Mouse (Mus musculus) heart, adult 2 months (tissue): ENCODE results near the gene Iscu. TPM values are rescaled to one million over a fixed set of nuclear protein-coding genes. Genes with fewer than 3 reads are reported as not detected.
A peak's percentile ranks its signal among the peaks of the same experiment; 100 is the strongest.

Source experiments
- DNase-seq, 2 experiments: peaks; one replicate each; pipeline ENCODE4 v3.0.0; 2021
- H3K27ac ChIP-seq: fragments of 200-600 bp; 2 replicates; pipeline ENCODE4 v1.8.1; 2022
- H3K27me3 ChIP-seq: fragments of 200-500 bp; 2 replicates; pipeline ENCODE4 v1.6.1; 2012; ENCODE audit warnings: mild to moderate bottlenecking, low read length, inconsistent platforms, mixed read lengths; ENCODE audit not compliant: control insufficient read depth, insufficient read depth
- H3K36me3 ChIP-seq: fragments of 200-500 bp; 2 replicates; pipeline ENCODE4 v1.6.1; 2012; ENCODE audit warnings: low read length, inconsistent platforms; ENCODE audit not compliant: control insufficient read depth, insufficient read depth
- H3K4me1 ChIP-seq: fragments of 200-500 bp; 2 replicates; pipeline ENCODE4 v1.6.1; 2011; ENCODE audit warnings: low read length; ENCODE audit not compliant: control insufficient read depth, insufficient read depth
- H3K4me3 ChIP-seq: fragments of 200-600 bp; 2 replicates; pipeline ENCODE4 v1.8.1; 2022
- H3K79me2 ChIP-seq: fragments of 200-500 bp; replicated peaks from 2 replicates; pipeline ENCODE4 v1.6.1; 2012; ENCODE audit warnings: mild to moderate bottlenecking, inconsistent platforms, low read length, moderate library complexity, mixed read lengths; ENCODE audit not compliant: control insufficient read depth, insufficient read depth
- H3K9ac ChIP-seq: fragments of 200-500 bp; 2 replicates; pipeline ENCODE4 v1.6.1; 2012; ENCODE audit warnings: low read depth, mild to moderate bottlenecking, control low read depth, inconsistent platforms, low read length, mixed read lengths
- CTCF ChIP-seq: fragments of 200-600 bp; IDR thresholded peaks from 2 replicates; pipeline ENCODE4 v1.8.1; 2022; ENCODE audit warnings: antibody characterized with exemption, mild to moderate bottlenecking, moderate library complexity
- EP300 ChIP-seq: fragments of 200-500 bp; IDR thresholded peaks from 2 replicates; pipeline ENCODE4 v1.6.1; 2011; ENCODE audit warnings: low read depth, low read length, control low read depth; ENCODE audit not compliant: insufficient read depth
- POLR2A ChIP-seq: fragments of 200-500 bp; IDR thresholded peaks from 2 replicates; pipeline ENCODE4 v1.6.1; 2011; ENCODE audit warnings: mild to moderate bottlenecking, low read depth, low read length, control low read depth; ENCODE audit not compliant: insufficient read depth
- WGBS: fragments of 180-500 bp; shearing (Covaris S2); methylation state at CpG from one replicate; pipeline ENCODE4 v1.1.7; 2018; 5-methylcytosine and 5-hydroxymethylcytosine counted together
- intact Hi-C: fragments of 180-260 bp; cut with DNase I; formaldehyde crosslinking; loops from one replicate; pipeline ENCODE4 v1.15.1; 2025
- polyA plus RNA-seq: library from polyadenylated mRNA; depleted of rRNA; stranded (reverse); fragments of >200 nt; gene quantifications from 2 replicates; pipeline ENCODE4 v1.2.3, GENCODE M21; 2012
- total RNA-seq, 2 experiments: library from RNA; stranded (reverse); gene quantifications; 2 replicates each; pipeline ENCODE4 v1.2.3; 2021

Gene Iscu
- total and polyA plus RNA-seq, 3 experiments: 168 to 202 (median 176) TPM

- H3K27me3 ChIP-seq: no peaks in the 10 kb centered on the region
- TF ChIP-seq POLR2A (no peak), EP300 (no peak), CTCF (no peak)
- intact Hi-C loops: loop anchor here (5.0 kb wide), 1 partner anchor 827 kb away; no protein-coding TSS in a partner anchor
- H3K27ac ChIP-seq: no peak overlapping the region
- H3K36me3 ChIP-seq: no peaks in the 10 kb centered on the region
- H3K4me1 ChIP-seq: peaks cover 5% of the 10 kb centered on the region; the same call in 1 of the 2 replicates
- H3K79me2 ChIP-seq: no peaks in the 10 kb centered on the region
- 72% methylated on average over 5 of the region's 5 CpGs for WGBS
- no peak overlapping the region for H3K9ac ChIP-seq
- H3K4me3 ChIP-seq: no peak overlapping the region
- DNase-seq: no peak
Observed at GRCm38 (mm10) chr5:113734376-113734775, 38.2 kb upstream of the Iscu start.

DNA sequence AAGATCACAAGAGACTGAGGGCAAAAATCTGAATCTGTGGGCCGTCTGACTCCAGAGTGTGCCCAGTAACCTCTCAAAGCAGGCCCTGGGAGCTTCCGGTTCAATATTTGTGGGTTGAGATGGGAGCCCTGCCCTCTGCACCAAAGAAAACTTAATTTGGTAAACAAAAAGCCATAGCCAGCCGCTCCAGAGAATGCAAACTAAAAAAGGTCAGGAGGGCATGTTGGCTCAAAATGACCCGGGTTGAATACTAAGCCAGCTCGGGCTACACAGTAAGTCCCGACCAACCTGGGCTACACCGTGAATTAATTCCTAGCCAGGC is 37.6 kb upstream of the Iscu start:
- Histone ChIP-seq H3K9ac (peak overlapping the region; percentile 31), H3K4me3 (peak overlapping the region; percentile 90), H3K36me3 (no peaks in the 10 kb centered on the region), H3K27me3 (no peaks in the 10 kb centered on the region), H3K4me1 (peaks cover 5% of the 10 kb centered on the region; the same call in 1 of the 2 replicates), H3K79me2 (no peaks in the 10 kb centered on the region), H3K27ac (peak overlapping the region; percentile 92)
- DNase-seq: no peak
- WGBS: 32% methylated on average over 7 of the region's 7 CpGs
- intact Hi-C loops: no loop called here
- TF ChIP-seq CTCF (no peak), EP300 (no peak)

GRCm38 (mm10) chr5:113735345-113736112 is 37.0 kb upstream of the Iscu start, which contains the start of gene Ficd:
TSS of gene Ficd (plus strand) at chr5:113735803.
- H3K9ac ChIP-seq: peak within 1 kb of the TSS; percentile 82
- H3K27ac ChIP-seq: peak within 1 kb of the TSS; percentile 92
- no peaks in the 10 kb centered on the region for H3K79me2 ChIP-seq
- no peak for TF ChIP-seq CTCF
- TF ChIP-seq POLR2A: peak; percentile 82
- TF ChIP-seq EP300: no peak
- under 1% methylated on average over 65 of the region's 71 CpGs for WGBS
- intact Hi-C loops: loop anchor here (2.0 kb wide), 1 partner anchor 35 kb away; no protein-coding TSS in a partner anchor
- H3K27me3 ChIP-seq: no peaks in the 10 kb centered on the region
- peak within 1 kb of the TSS; percentile 90 for H3K4me3 ChIP-seq
- peaks cover 5% of the 10 kb centered on the region; the same call in 1 of the 2 replicates for H3K4me1 ChIP-seq
- H3K36me3 ChIP-seq: no peaks in the 10 kb centered on the region
- DNase-seq: peak; percentile 92 to 96

DNA sequence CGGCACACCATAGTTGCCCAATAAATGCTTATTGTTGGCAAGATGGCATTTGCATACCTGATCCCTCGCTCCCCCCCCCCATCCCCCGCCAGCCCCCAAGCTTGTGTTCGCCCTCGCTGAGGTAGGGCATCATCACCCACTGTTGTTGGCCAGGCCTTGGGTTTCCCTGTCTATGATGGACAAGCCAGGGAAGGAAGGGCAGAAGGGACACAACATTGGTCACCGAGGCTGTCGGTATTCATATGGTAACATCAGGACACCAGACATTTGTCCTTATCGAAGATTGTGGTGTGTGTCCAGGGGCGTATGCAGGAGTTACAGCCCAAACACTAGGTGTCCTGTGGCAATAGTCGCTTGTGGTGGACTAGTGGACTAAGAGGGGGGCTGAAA is 36.4 kb upstream of the Iscu start:
- peak overlapping the region; percentile 82 for H3K9ac ChIP-seq
- no peak for DNase-seq
- peaks cover 5% of the 10 kb centered on the region; the same call in 1 of the 2 replicates for H3K4me1 ChIP-seq
- peak overlapping the region; percentile 90 for H3K4me3 ChIP-seq
- under 1% methylated on average over 10 of the region's 10 CpGs for WGBS
- no peaks in the 10 kb centered on the region for H3K36me3 ChIP-seq
- TF ChIP-seq POLR2A (no peak), EP300 (no peak), CTCF (no peak)
- intact Hi-C loops: loop anchor here (2.0 kb wide), 1 partner anchor 35 kb away; no protein-coding TSS in a partner anchor
- no peaks in the 10 kb centered on the region for H3K27me3 ChIP-seq
- peak overlapping the region; percentile 92 for H3K27ac ChIP-seq
- H3K79me2 ChIP-seq: no peaks in the 10 kb centered on the region

DNA sequence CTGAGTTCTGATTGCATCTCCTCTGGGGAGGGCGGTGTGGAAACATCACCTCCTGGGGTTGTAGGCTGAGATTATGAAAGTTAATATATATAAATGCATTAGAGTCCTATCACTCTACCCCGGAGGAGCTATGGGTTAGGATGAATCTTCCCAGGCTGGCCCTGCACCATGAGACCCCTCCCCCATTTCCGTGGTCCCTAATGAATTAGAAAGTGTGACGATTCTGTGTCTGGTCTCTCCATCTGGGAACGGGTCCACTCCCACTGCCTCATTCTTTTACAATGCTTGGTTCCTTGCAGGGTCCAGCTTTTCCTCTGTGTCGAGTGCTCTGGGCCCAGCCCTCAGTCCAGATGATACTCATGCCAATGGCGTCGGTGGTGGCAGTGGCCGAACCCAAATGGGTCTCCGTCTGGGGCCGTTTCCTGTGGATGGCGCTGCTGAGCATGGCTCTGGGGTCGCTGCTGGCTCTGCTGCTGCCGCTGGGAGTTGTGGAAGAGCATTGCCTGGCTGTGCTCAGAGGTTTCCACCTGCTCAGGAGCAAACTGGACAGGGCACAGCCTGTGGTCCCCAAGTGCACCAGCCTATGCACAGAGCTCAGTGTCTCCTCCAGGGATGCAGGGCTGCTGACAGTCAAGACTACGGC is 35.9 kb upstream of the Iscu start:
- intact Hi-C loops: loop anchor here (2.0 kb wide), 1 partner anchor 34 kb away; no protein-coding TSS in a partner anchor
- DNase-seq: no peak
- TF ChIP-seq EP300: no peak
- 33% methylated on average over 15 of the region's 15 CpGs for WGBS
- H3K36me3 ChIP-seq: no peaks in the 10 kb centered on the region
- H3K27me3 ChIP-seq: no peaks in the 10 kb centered on the region
- peak overlapping the region; percentile 92; the same call in 1 of the 2 replicates for H3K27ac ChIP-seq
- no peaks in the 10 kb centered on the region for H3K79me2 ChIP-seq
- H3K4me1 ChIP-seq: peaks cover 5% of the 10 kb centered on the region; the same call in 1 of the 2 replicates
- peak overlapping the region; percentile 90 for H3K4me3 ChIP-seq
- H3K9ac ChIP-seq: peak overlapping the region; percentile 82
